Mouse (Mus musculus) CH12.LX (cell line): ENCODE measurements around the gene Pdf. TPM values are rescaled to one million over a fixed set of nuclear protein-coding genes. Genes with fewer than 3 reads are reported as not detected.

ENCODE experiments used
- DNase-seq: peaks from one replicate; pipeline ENCODE4 v3.0.0-alpha.2; 2013; ENCODE audit errors: extremely low read depth
- H3K27ac ChIP-seq: 2 replicates; pipeline ENCODE4 v1.5.1; 2012; ENCODE audit warnings: low read depth, mild to moderate bottlenecking, control low read depth, moderate library complexity; ENCODE audit not compliant: insufficient read depth
- H3K27me3 ChIP-seq: replicated peaks from 2 replicates; pipeline ENCODE3; 2012; ENCODE audit warnings: inconsistent platforms
- H3K36me3 ChIP-seq, 2 experiments: replicated peaks in 1 of 2; 2 replicates each; pipeline versions ENCODE3 to v1.6.1; 2012; ENCODE audit warnings: inconsistent platforms in 1 of 2, low read length in 1 of 2, mild to moderate bottlenecking in 1 of 2, mixed read lengths in 1 of 2, moderate library complexity in 1 of 2; ENCODE audit not compliant: control insufficient read depth in 1 of 2, insufficient read depth in 1 of 2
- H3K4me1 ChIP-seq, 2 experiments: 2 replicates each; pipeline ENCODE4 v1.6.1; 2012; ENCODE audit warnings: inconsistent platforms in 1 of 2, moderate library complexity in 1 of 2; ENCODE audit not compliant: insufficient read depth in 2 of 2, control insufficient read depth in 1 of 2
- H3K4me2 ChIP-seq: 2 replicates; pipeline ENCODE4 v1.6.1; 2012; ENCODE audit warnings: low read depth, mild to moderate bottlenecking, control low read depth; ENCODE audit not compliant: poor library complexity, insufficient read depth, severe bottlenecking
- H3K4me3 ChIP-seq, 3 experiments: fragments of 150-350 bp in 1 of 3; sonication (generic) in 1 of 3; replicated peaks in 1 of 3; 2 replicates each; pipeline versions ENCODE3 to v1.5.1; 2011 to 2012; ENCODE audit warnings: low read depth in 2 of 3, low read length in 2 of 3, mild to moderate bottlenecking in 2 of 3, moderate library complexity in 2 of 3, control low read depth in 1 of 3, improper control_type of control experiment in 1 of 3, inconsistent platforms in 1 of 3, mixed read lengths in 1 of 3; ENCODE audit not compliant: poor library complexity in 1 of 3
- H3K79me2 ChIP-seq: replicated peaks from 2 replicates; pipeline ENCODE4 v1.6.1; 2012; ENCODE audit warnings: mild to moderate bottlenecking, moderate library complexity; ENCODE audit not compliant: control insufficient read depth, poor library complexity, insufficient read depth, severe bottlenecking; ENCODE audit errors: extremely low read depth
- H3K9ac ChIP-seq: 2 replicates; pipeline ENCODE4 v1.6.1; 2012; ENCODE audit warnings: low read depth, mild to moderate bottlenecking, control low read depth, moderate library complexity; ENCODE audit not compliant: insufficient read depth
- H3K9me3 ChIP-seq: replicated peaks from 2 replicates; pipeline ENCODE3; 2012; ENCODE audit warnings: low read length, inconsistent platforms, mixed read lengths
- CHD1 ChIP-seq: IDR thresholded peaks from 2 replicates; pipeline ENCODE4 v1.6.1; 2012; ENCODE audit warnings: low read depth, low read length, improper control_type of control experiment, inconsistent platforms
- CHD2 ChIP-seq: IDR thresholded peaks from 2 replicates; pipeline ENCODE4 v1.6.1; 2011; ENCODE audit warnings: low read length, improper control_type of control experiment
- CTCF ChIP-seq, 2 experiments: IDR thresholded peaks in 1 of 2; conservative IDR thresholded peaks in 1 of 2; 2 replicates each; pipeline ENCODE4 v1.5.1; 2011 to 2012; ENCODE audit warnings: low read depth in 2 of 2, low read length in 2 of 2, improper control_type of control experiment in 1 of 2, inconsistent platforms in 1 of 2, mild to moderate bottlenecking in 1 of 2, moderate library complexity in 1 of 2
- E2F4 ChIP-seq: IDR thresholded peaks from 2 replicates; pipeline ENCODE4 v1.6.1; 2011; ENCODE audit warnings: low read depth, low read length, improper control_type of control experiment; ENCODE audit not compliant: insufficient replicate concordance
- EP300 ChIP-seq: IDR thresholded peaks from 2 replicates; pipeline ENCODE4 v1.6.1; 2011; ENCODE audit warnings: low read length, improper control_type of control experiment
- ETS1 ChIP-seq: conservative IDR thresholded peaks from 2 replicates; pipeline ENCODE4 v1.6.1; 2012; ENCODE audit warnings: low read depth, mild to moderate bottlenecking, inconsistent platforms, low read length, improper control_type of control experiment, moderate library complexity
- HCFC1 ChIP-seq: IDR thresholded peaks from 2 replicates; pipeline ENCODE4 v1.6.1; 2012; ENCODE audit warnings: low read depth, mild to moderate bottlenecking, inconsistent platforms, low read length, improper control_type of control experiment
- JUND ChIP-seq: conservative IDR thresholded peaks from 2 replicates; pipeline ENCODE4 v1.6.1; 2011; ENCODE audit warnings: low read depth, low read length, improper control_type of control experiment
- MAX ChIP-seq: IDR thresholded peaks from 2 replicates; pipeline ENCODE4 v1.6.1; 2011; ENCODE audit warnings: low read length, improper control_type of control experiment
- MAZ ChIP-seq: IDR thresholded peaks from 2 replicates; pipeline ENCODE4 v1.6.1; 2012; ENCODE audit warnings: low read depth, mild to moderate bottlenecking, inconsistent platforms, low read length, improper control_type of control experiment, moderate library complexity
- MEF2A ChIP-seq: IDR thresholded peaks from 2 replicates; pipeline ENCODE4 v1.6.1; 2014; ENCODE audit warnings: low read depth, mild to moderate bottlenecking, inconsistent platforms, low read length, improper control_type of control experiment, borderline replicate concordance
- MXI1 ChIP-seq: IDR thresholded peaks from 2 replicates; pipeline ENCODE4 v1.6.1; 2011; ENCODE audit warnings: mild to moderate bottlenecking, low read depth, low read length, improper control_type of control experiment
- NRF1 ChIP-seq: IDR thresholded peaks from 2 replicates; pipeline ENCODE4 v1.6.1; 2014; ENCODE audit warnings: low read depth, mild to moderate bottlenecking, inconsistent platforms, low read length, improper control_type of control experiment, moderate library complexity
- PAX5 ChIP-seq: IDR thresholded peaks from 2 replicates; pipeline ENCODE4 v1.6.1; 2012; ENCODE audit warnings: low read length, inconsistent platforms, mixed read lengths
- POLR2A ChIP-seq: IDR thresholded peaks from 2 replicates; pipeline ENCODE4 v1.6.1; 2011; ENCODE audit warnings: low read depth, mild to moderate bottlenecking, improper control_type of control experiment, low read length
- POLR2AphosphoS2 ChIP-seq: IDR thresholded peaks from 2 replicates; pipeline ENCODE4 v1.6.1; 2011; ENCODE audit warnings: low read depth, low read length, improper control_type of control experiment
- RAD21 ChIP-seq: IDR thresholded peaks from 2 replicates; pipeline ENCODE4 v1.6.1; 2011; ENCODE audit warnings: low read depth, mild to moderate bottlenecking, low read length, improper control_type of control experiment, moderate library complexity
- SIN3A ChIP-seq: IDR thresholded peaks from 2 replicates; pipeline ENCODE4 v1.6.1; 2012; ENCODE audit warnings: low read length, improper control_type of control experiment, inconsistent platforms
- SMC3 ChIP-seq: IDR thresholded peaks from 2 replicates; pipeline ENCODE4 v1.6.1; 2011; ENCODE audit warnings: low read depth, low read length, improper control_type of control experiment
- TCF12 ChIP-seq: IDR thresholded peaks from 2 replicates; pipeline ENCODE4 v1.6.1; 2014; ENCODE audit warnings: low read depth, mild to moderate bottlenecking, inconsistent platforms, low read length, improper control_type of control experiment
- UBTF ChIP-seq: IDR thresholded peaks from 2 replicates; pipeline ENCODE4 v1.6.1; 2012; ENCODE audit warnings: low read depth, mild to moderate bottlenecking, inconsistent platforms, low read length, improper control_type of control experiment, moderate library complexity
- USF2 ChIP-seq: conservative IDR thresholded peaks from 2 replicates; pipeline ENCODE4 v1.6.1; 2011; ENCODE audit warnings: low read depth, low read length, improper control_type of control experiment
- ZKSCAN1 ChIP-seq: IDR thresholded peaks from 2 replicates; pipeline ENCODE4 v1.6.1; 2012; ENCODE audit warnings: low read depth, inconsistent platforms, low read length, improper control_type of control experiment, borderline replicate concordance
- dilution Hi-C: fragments of 300-500 bp; cut with MboI; formaldehyde crosslinking; loops from 2 replicates; pipeline ENCODE4 v1.14.3; 2020; ENCODE audit warnings: low sequenced_read_pairs; ENCODE audit not compliant: extremely low pct_unique_long_range_greater_than_20kb, extremely low pct_ligation_motif_present
- in situ Hi-C: fragments of 300-500 bp; cut with MboI; formaldehyde crosslinking; loops from 3 replicates; pipeline ENCODE4 v1.14.3; 2019; ENCODE audit warnings: low sequenced_read_pairs, low pct_ligation_motif_present, low pct_unique_long_range_greater_than_20kb, mixed read lengths
- polyA plus RNA-seq: library from polyadenylated mRNA; unstranded; fragments of >175 nt; gene quantifications from 2 replicates; pipeline ENCODE4 v1.2.1, GENCODE M21; 2012; ENCODE audit warnings: low read depth; ENCODE audit not compliant: insufficient read length
- total RNA-seq, 2 experiments: library from RNA; depleted of rRNA; stranded (reverse); fragments of 300-350 nt in 1 of 2; fragments of >200 nt in 1 of 2; gene quantifications; 2 replicates each; pipeline ENCODE4 v1.2.3; 2012 to 2014

Pdf gene
- total and polyA plus RNA-seq, 3 experiments: 34.6 to 49.4 (median 38.9) TPM

GRCm38 (mm10) chr8:107045478-107045877, 2.9 kb downstream of the Pdf start:
- H3K4me2 ChIP-seq: no peak overlapping the region
- in situ Hi-C loops: no loop called here
- no peak for TF ChIP-seq TCF12
- no peak for TF ChIP-seq CHD1
- peaks cover 65 to 76% of the 10 kb centered on the region in 2 experiments for H3K36me3 ChIP-seq
- H3K4me3 ChIP-seq: no peak overlapping the region
- H3K9me3 ChIP-seq: no peaks in the 10 kb centered on the region
- no peak overlapping the region for H3K9ac ChIP-seq
- no peak for DNase-seq
- no peaks in the 10 kb centered on the region for H3K27me3 ChIP-seq
- dilution Hi-C loops: no loop called here
- H3K27ac ChIP-seq: no peak overlapping the region
- H3K4me1 ChIP-seq: peaks cover 5 to 43% of the 10 kb centered on the region in 2 experiments; a peak in 3 of 4 replicates
- H3K79me2 ChIP-seq: peaks cover 19% of the 10 kb centered on the region

- in situ Hi-C loops: no loop called here
- no peak for DNase-seq
Measured at GRCm38 (mm10) chr8:107040632-107041031, 7.8 kb downstream of the Pdf start.

GRCm38 (mm10) chr8:107036626-107037025, 11.8 kb downstream of the Pdf start:
- dilution Hi-C loops (no loop called here), in situ Hi-C loops (no loop called here)
- Histone ChIP-seq H3K4me1 (peaks cover 12 to 28% of the 10 kb centered on the region in 2 experiments), H3K4me3 (no peak overlapping the region), H3K27me3 (no peaks in the 10 kb centered on the region), H3K36me3 (peaks cover 29 to 51% of the 10 kb centered on the region in 2 experiments), H3K79me2 (peaks cover 16% of the 10 kb centered on the region; the same call in 1 of the 2 replicates), H3K4me2 (no peak overlapping the region), H3K9me3 (no peaks in the 10 kb centered on the region), H3K27ac (no peak overlapping the region)
- no peak for DNase-seq
- TF ChIP-seq POLR2A (no peak), POLR2AphosphoS2 (no peak), SMC3 (no peak), RAD21 (no peak), CTCF (conservative IDR thresholded peaks at IDR 0.05 in 1 of 2, IDR thresholded peaks at IDR 0.05 in 1 of 2; ENCODE audit: low read depth in 2 of 2, low read length in 2 of 2) (no peak), JUND (no peak), USF2 (no peak), CHD2 (no peak), NRF1 (no peak), MAX (no peak), CHD1 (no peak), HCFC1 (no peak), MEF2A (no peak), SIN3A (no peak), PAX5 (no peak), ETS1 (no peak), ZKSCAN1 (no peak), UBTF (no peak), EP300 (no peak), E2F4 (no peak)
- TF ChIP-seq, all 38 proteins: peak for 0
- H3K9ac ChIP-seq: no peak overlapping the region

More at GRCm38 (mm10) chr8:107040632-107041031, 7.8 kb downstream of the Pdf start:
- Histone ChIP-seq H3K4me2 (no peak overlapping the region), H3K4me1 (peaks cover 0 to 18% of the 10 kb centered on the region in 2 experiments; a peak in 2 of 4 replicates), H3K4me3 (no peak overlapping the region), H3K36me3 (peaks cover 69 to 85% of the 10 kb centered on the region in 2 experiments), H3K27me3 (no peaks in the 10 kb centered on the region), H3K27ac (no peak overlapping the region), H3K9me3 (no peaks in the 10 kb centered on the region), H3K9ac (no peak overlapping the region), H3K79me2 (no peaks in the 10 kb centered on the region; the same call in 1 of the 2 replicates)
- dilution Hi-C loops: no loop called here
- no peak for TF ChIP-seq MAZ
- no peak for TF ChIP-seq CHD2
- no peak for TF ChIP-seq NRF1
- TF ChIP-seq POLR2A: no peak
- TF ChIP-seq MEF2A: no peak
- TF ChIP-seq JUND: no peak
- no peak for TF ChIP-seq ETS1
- no peak for TF ChIP-seq MXI1
